Mouse (Mus musculus): ENCODE results near the gene Mss51. TPM values are rescaled to one million over a fixed set of nuclear protein-coding genes. Genes with fewer than 3 reads are reported as not detected.

Mss51 gene
- 0.82 and 0.83 TPM in 2 replicates for polyA plus RNA-seq (2016; fragmentation: Nextera tagmentation; extraction: Ambion mirVana)

DNA sequence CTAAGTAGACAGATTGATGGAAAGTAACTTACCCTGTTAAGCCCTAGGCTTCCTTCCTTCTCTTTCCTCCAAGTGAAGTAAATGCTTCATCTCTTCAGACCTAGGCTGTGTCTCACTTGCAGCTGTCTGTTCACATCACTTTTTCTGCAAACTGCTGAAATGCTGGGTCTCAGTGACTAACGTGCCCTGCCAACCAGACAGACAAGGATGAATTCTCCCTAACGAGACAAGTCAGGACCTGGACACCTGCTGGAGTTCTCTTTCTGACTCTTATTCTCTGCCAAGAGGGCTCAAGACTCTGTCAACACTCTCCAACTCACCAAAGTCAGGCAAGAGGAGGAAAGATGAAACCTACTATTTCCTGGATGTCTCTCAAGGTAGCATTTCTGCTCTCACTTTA lies at the start of gene Mss51:
TSS of gene Mss51 (minus strand) at position 299 of the 400 bp plus-strand sequence.
- Histone ChIP-seq H3K4me1 (no peaks in the 10 kb centered on the region), H3K4me3 (no peak within 1 kb of the TSS), H3K36me3 (peaks cover 43% of the 10 kb centered on the region), H3K4me2 (replicated peaks) (no peak within 1 kb of the TSS), H3K9me3 (replicated peaks) (no peaks in the 10 kb centered on the region), H3K9ac (no peak within 1 kb of the TSS), H3K27ac (no peak within 1 kb of the TSS), H3K27me3 (no peaks in the 10 kb centered on the region)
- WGBS = 73% methylated on average over 2 of the region's 2 CpGs
- no peak for ATAC-seq (ENCODE audit: low FRiP score)

DNA sequence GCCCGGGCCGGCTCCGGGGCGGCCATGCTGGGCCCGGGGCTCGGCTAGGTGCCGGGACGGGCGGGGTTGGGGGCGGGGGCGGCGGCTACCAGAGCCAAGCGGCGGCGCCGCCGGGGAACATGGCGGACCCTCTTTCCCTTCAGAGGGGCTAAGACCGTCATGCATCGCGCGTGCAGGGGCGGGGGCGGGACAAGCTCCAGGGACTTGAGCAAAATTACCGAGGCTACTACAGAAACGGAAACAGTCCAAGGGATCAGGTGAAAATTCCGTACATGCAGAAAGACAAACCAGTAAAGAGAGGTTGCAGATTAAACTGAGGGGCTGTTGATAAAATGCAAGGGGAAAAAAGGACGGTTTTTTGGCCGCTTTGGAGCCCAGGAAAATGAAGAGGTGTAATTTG lies 49.7 kb upstream of the Mss51 start, which contains the start of gene Ppp3cb:
TSS of gene Ppp3cb (minus strand) at position 159 of the 400 bp plus-strand sequence.
- 1% methylated on average over 24 of the region's 29 CpGs for WGBS
- H3K27ac ChIP-seq = peak within 1 kb of the TSS; percentile 99

DNA sequence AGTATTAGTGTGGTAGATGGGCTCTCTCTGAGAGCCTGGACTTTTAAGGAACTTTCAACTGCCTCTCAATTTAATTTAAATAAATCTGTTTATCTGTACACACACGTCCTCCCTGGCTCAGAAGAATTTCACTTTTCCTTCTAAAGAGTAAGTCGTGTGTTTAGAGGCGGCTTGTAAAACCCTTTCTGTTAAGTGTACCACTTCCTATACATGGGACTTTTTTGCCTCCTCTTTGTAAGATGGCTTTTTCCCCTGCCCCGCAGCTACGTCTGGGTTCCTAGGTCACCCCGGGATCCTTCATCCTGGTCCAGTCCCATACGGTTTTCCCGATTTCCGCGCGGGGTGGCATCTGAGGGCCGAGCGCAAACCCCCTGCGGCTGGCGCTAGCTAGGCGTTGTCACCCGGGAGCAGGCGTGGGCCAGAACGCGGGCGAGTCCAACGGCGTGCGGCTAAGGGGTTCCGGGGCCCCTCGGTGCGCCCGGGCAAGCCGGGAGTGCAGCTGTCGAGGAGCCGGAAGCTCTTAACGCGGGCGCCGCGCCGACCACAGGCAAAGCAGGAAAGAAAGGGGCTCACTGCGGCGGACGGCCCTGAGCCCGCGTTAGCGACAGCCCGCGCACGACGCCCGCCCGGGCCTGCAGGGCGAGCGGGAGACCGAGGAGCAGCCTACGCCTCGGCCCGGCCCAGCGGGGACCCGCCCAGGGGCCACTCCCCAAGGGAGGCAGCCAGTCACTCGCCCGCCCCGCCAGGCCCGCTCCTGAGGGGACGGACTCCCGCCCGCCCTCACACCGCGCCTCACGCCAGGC lies 49.0 kb upstream of the Mss51 start:
- Histone ChIP-seq H3K27ac (peak overlapping the region; percentile 99), H3K9ac (peak overlapping the region; percentile 97), H3K4me1 (peaks cover 13% of the 10 kb centered on the region), H3K4me2 (replicated peaks) (peak overlapping the region; percentile 64), H3K4me3 (peak overlapping the region; percentile 95), H3K36me3 (peaks cover 19% of the 10 kb centered on the region), H3K27me3 (no peaks in the 10 kb centered on the region), H3K9me3 (replicated peaks) (no peaks in the 10 kb centered on the region)
- ATAC-seq (ENCODE audit: low FRiP score) = peak; percentile 95
- under 1% methylated on average over 60 of the region's 67 CpGs for WGBS

More for the DNA sequence above, 49.7 kb upstream of the Mss51 start, which contains the start of gene Ppp3cb:
- H3K27me3 ChIP-seq = no peaks in the 10 kb centered on the region
- H3K9ac ChIP-seq = peak within 1 kb of the TSS; percentile 97
- H3K4me3 ChIP-seq = peak within 1 kb of the TSS; percentile 95
- peaks cover 19% of the 10 kb centered on the region for H3K36me3 ChIP-seq
- H3K4me1 ChIP-seq = peaks cover 13% of the 10 kb centered on the region
- ATAC-seq (ENCODE audit: low FRiP score) = peak; percentile 92
- H3K4me2 ChIP-seq (replicated peaks) = peak within 1 kb of the TSS; percentile 64
- no peaks in the 10 kb centered on the region for H3K9me3 ChIP-seq (replicated peaks)

DNA sequence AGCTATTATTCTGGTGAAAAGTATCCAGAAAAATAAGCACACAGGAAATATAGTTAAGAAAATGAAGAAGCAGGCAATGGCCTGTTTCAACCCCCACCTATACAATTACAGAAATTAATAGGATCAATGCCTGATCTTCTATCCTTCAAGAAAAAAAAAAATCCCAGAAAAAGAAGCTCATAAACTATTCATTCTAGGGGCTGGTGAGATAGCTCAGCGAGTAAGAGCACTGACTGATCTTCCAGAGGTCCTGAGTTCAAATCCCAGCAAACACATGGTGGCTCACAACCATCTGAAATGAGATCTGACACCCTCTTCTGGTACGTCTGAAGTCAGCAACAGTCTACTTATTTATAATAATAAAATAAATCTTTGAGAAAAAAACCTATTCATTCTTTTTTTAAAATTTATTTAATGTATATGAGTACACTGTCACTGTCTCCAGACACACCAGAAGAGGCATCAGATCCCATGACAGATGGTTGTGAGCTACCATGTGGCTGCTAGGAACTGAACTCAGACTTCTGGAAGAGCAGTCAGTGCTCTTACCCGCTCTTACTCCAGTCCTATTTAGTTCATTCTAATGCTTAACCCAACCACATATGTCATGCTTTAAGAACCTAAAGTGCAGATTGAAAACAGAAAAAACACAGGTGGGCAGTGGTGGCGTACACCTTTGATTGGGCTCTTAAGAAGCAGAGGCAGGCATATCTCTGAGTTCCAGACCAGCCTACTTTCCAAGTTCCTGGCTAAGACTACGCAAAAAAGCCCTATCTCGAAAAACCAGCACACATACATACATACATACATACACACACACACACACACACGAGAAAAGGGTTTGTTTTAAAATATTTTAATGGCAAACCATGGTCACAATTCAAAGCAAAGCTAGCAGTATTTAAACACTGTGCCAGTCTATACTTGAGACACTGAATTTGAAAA lies 48.0 kb upstream of the Mss51 start:
- ATAC-seq (ENCODE audit: low FRiP score) = no peak
- 77% methylated on average over 7 of the region's 7 CpGs for WGBS
- Histone ChIP-seq H3K4me2 (replicated peaks) (peak overlapping the region; percentile 64), H3K36me3 (peaks cover 11% of the 10 kb centered on the region), H3K4me3 (peak overlapping the region; percentile 95), H3K4me1 (peaks cover 13% of the 10 kb centered on the region), H3K9me3 (replicated peaks) (no peaks in the 10 kb centered on the region), H3K9ac (no peak overlapping the region), H3K27me3 (no peaks in the 10 kb centered on the region), H3K27ac (no peak overlapping the region)

DNA sequence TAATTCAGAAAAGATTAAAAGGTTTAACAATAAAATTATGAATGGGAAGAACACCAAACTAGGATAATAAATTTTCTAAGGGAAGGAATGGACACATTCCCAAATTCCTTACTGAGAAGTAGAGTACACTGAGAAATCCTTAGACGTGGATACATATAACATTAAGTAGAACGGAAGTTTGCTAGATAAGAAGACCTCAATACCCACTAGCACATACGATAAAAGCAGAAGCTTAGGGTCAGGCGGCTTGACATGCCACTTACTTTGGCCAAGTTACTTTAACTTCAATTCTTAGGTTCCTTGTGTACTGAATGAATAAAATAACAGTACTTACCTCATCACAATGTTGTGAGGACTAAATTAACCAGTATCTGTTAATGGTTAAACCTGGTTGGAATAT lies 32.9 kb upstream of the Mss51 start:
- Histone ChIP-seq H3K9ac (no peak overlapping the region), H3K4me1 (no peaks in the 10 kb centered on the region), H3K36me3 (no peaks in the 10 kb centered on the region), H3K27me3 (no peaks in the 10 kb centered on the region), H3K9me3 (replicated peaks) (no peaks in the 10 kb centered on the region), H3K27ac (no peak overlapping the region), H3K4me2 (replicated peaks) (no peak overlapping the region), H3K4me3 (no peak overlapping the region)
- no peak for ATAC-seq (ENCODE audit: low FRiP score)
- WGBS = 91% methylated on average over 4 of the region's 4 CpGs

DNA sequence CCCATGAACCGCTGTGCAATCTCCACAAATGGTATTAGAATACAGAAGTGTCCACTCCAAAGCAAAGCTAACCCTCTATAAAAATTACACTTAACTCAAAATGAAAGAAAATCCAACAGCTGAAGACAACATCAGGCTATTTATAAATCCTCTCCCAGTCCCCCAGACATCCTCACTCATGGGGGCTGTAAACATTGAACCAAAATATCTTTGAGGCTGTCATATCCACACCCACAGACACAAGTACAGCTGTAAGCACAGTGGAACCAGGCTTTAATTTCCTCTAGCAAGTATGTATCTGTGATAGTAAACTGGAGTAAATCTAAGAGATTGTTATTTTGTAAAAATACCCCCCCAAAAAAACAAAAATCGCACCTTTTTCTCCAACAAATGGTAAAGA lies 23.5 kb upstream of the Mss51 start:
- Histone ChIP-seq H3K4me3 (no peak overlapping the region), H3K36me3 (peaks cover 27% of the 10 kb centered on the region), H3K9ac (no peak overlapping the region), H3K4me2 (replicated peaks) (no peak overlapping the region), H3K4me1 (no peaks in the 10 kb centered on the region), H3K9me3 (replicated peaks) (no peaks in the 10 kb centered on the region), H3K27me3 (no peaks in the 10 kb centered on the region), H3K27ac (no peak overlapping the region)
- 97% methylated on average over 2 of the region's 2 CpGs for WGBS
- no peak for ATAC-seq (ENCODE audit: low FRiP score)

DNA sequence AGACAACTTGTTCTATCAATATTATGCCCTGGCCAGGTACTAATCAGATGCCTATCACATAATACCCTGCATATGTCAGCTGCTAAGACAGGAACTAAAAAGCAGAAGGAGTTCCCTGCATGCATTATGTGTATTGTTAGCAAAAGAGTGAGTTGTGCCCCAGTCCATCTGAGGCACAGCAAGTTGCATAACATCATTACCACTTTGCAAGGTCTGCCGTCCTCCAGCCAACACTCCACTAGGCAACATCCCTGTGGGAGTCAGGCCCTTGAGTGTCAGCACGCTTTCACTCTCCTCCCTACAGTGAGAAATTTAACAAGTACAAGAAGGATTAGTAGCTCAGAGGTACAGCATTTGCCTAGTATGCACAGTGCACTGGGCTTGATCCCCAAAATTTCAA lies 11.7 kb upstream of the Mss51 start:
- Histone ChIP-seq H3K4me1 (no peaks in the 10 kb centered on the region), H3K4me3 (no peak overlapping the region), H3K27me3 (no peaks in the 10 kb centered on the region), H3K9me3 (replicated peaks) (no peaks in the 10 kb centered on the region), H3K36me3 (peaks cover 11% of the 10 kb centered on the region), H3K4me2 (replicated peaks) (no peak overlapping the region), H3K9ac (no peak overlapping the region), H3K27ac (no peak overlapping the region)
- no peak for ATAC-seq (ENCODE audit: low FRiP score)
- 77% methylated on average over 2 of the region's 2 CpGs for WGBS

DNA sequence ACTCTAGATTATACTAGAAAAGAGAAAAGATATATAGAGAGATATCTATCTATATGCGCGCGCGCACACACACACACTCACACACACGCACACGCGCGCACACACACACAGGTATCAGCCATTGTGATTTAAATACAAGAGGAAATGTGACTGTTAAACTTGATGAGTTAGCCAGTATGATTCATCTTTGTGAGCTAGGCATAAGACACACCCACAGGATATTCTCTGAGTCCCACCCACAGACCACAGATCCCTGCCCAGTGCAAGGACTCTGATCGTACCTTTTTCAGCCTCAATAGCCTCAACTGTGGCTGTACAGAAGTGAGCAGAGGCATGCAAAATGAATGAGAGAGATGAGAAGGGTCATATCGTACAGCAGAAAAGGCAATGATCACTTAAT lies 6.3 kb upstream of the Mss51 start:
- no peak overlapping the region for H3K4me2 ChIP-seq (replicated peaks)
- no peaks in the 10 kb centered on the region for H3K4me1 ChIP-seq
- no peak overlapping the region for H3K4me3 ChIP-seq
- ATAC-seq (ENCODE audit: low FRiP score) = no peak
- H3K9ac ChIP-seq = no peak overlapping the region
- no peak overlapping the region for H3K27ac ChIP-seq
- peaks cover 21% of the 10 kb centered on the region for H3K36me3 ChIP-seq
- no peaks in the 10 kb centered on the region for H3K9me3 ChIP-seq (replicated peaks)
- WGBS = 97% methylated on average over 10 of the region's 10 CpGs
- no peaks in the 10 kb centered on the region for H3K27me3 ChIP-seq

DNA sequence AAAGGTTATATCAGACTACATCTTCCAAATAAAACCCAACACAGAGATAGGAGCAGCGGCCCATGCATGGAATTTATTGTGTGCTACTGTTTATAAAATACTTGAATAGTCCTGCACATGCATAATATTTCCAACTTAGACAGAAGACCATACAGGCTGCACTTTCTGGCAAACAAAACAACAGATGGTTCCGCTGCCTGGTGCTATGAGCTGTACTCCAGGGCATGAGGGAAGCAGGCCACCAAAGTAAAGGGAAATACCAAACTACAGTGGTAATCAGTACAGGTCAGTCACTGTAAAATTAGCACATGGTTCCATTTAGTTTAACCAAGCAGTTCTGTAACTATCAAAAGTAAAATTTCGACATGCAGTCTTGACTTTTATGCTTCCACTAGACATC lies 3.3 kb upstream of the Mss51 start:
- H3K27me3 ChIP-seq = no peaks in the 10 kb centered on the region
- no peak overlapping the region for H3K27ac ChIP-seq
- H3K9ac ChIP-seq = no peak overlapping the region
- H3K4me2 ChIP-seq (replicated peaks) = no peak overlapping the region
- H3K9me3 ChIP-seq (replicated peaks) = no peaks in the 10 kb centered on the region
- ATAC-seq (ENCODE audit: low FRiP score) = no peak
- 93% methylated on average over 3 of the region's 3 CpGs for WGBS
- no peak overlapping the region for H3K4me3 ChIP-seq
- H3K4me1 ChIP-seq = no peaks in the 10 kb centered on the region
- H3K36me3 ChIP-seq = peaks cover 33% of the 10 kb centered on the region

DNA sequence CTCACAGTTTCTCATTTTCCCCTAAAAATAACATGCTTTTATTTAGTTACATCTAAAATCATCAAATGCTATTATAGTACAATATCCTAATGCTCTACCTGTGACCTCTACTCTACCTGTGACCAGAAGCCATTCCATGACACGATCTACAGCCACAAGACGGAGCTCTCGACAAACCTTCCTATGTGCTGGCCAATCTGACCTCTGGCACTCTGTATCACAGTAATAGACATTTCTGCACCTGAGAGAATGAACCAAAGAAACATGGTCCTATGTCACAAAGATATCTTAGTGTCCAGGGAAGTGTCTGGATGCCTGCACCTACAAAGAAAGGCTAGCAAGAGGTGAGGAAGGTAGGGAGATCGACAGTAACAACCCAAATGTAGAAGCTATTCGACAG lies 10.7 kb downstream of the Mss51 start:
- Histone ChIP-seq H3K36me3 (peaks cover 17% of the 10 kb centered on the region), H3K9ac (no peak overlapping the region), H3K27me3 (no peaks in the 10 kb centered on the region), H3K9me3 (replicated peaks) (no peaks in the 10 kb centered on the region), H3K4me1 (no peaks in the 10 kb centered on the region), H3K4me2 (replicated peaks) (no peak overlapping the region), H3K4me3 (no peak overlapping the region), H3K27ac (no peak overlapping the region)
- WGBS = 96% methylated on average over 5 of the region's 5 CpGs
- no peak for ATAC-seq (ENCODE audit: low FRiP score)

DNA sequence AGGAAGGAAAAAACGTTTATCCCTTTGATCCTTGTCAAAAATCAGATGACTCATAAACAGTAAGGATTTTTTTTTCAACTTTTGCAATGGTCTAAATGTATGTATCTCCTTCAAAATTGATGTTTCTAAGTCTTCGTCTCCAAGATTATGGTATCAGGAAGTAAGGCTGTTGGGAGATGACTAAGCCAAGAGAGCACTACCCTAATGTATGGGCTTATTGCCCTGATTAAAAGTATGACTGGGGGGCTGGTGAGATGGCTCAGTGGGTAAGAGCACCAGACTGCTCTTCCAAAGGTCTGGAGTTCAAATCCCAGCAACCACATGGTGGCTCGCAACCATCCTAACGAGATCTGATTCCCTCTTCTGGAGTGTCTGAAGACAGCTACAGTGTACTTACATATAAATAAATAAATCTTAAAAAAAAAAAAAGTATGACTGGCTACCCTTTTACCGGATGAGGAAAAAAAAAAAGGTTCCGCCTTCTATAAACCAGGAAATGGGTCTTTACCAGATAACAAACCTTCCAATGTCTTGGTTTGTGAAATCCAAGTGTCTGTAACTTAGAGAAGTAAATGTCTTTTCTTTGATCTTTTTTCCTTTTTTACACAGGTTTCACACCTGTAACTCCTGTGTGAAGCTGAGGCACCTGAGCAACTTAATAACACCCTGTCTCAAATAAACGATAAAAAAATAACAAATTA lies 14.5 kb downstream of the Mss51 start:
- 91% methylated on average over 7 of the region's 7 CpGs for WGBS
- H3K36me3 ChIP-seq = peaks cover 15% of the 10 kb centered on the region
- peaks cover 5% of the 10 kb centered on the region for H3K4me1 ChIP-seq
- H3K9ac ChIP-seq = no peak overlapping the region
- H3K4me2 ChIP-seq (replicated peaks) = no peak overlapping the region
- no peak overlapping the region for H3K27ac ChIP-seq
- H3K27me3 ChIP-seq = peaks cover 10% of the 10 kb centered on the region
- no peak overlapping the region for H3K4me3 ChIP-seq
- no peaks in the 10 kb centered on the region for H3K9me3 ChIP-seq (replicated peaks)
- ATAC-seq (ENCODE audit: low FRiP score) = no peak

DNA sequence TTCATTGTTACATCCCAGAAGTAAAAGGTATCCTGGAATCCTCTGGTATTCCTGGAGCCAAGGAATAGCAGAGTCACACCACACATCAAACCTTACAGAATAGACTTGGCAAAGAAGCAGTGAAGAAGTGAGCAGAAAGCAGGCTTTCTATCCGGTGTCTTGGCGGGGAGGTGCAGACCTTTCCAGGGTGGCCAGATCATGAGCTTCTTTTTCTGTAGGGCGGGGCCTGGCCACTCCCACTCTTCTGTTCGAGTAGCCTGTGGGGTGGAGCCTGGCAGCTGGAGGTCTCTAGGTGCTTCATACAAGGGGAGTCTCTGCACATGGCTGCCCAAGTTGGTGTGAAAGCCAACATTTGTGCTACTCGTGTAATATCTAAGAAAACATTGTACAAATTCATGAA lies 15.5 kb downstream of the Mss51 start:
- no peak overlapping the region for H3K4me3 ChIP-seq
- H3K4me1 ChIP-seq = peaks cover 5% of the 10 kb centered on the region
- ATAC-seq (ENCODE audit: low FRiP score) = no peak
- peaks cover 10% of the 10 kb centered on the region for H3K27me3 ChIP-seq
- WGBS = 23% methylated on average over 5 of the region's 5 CpGs
- peaks cover 15% of the 10 kb centered on the region for H3K36me3 ChIP-seq
- no peak overlapping the region for H3K9ac ChIP-seq
- no peaks in the 10 kb centered on the region for H3K9me3 ChIP-seq (replicated peaks)
- no peak overlapping the region for H3K27ac ChIP-seq
- no peak overlapping the region for H3K4me2 ChIP-seq (replicated peaks)

Data from hindbrain, embryonic 12.5 days (tissue).